Comparison of ENCODE assay signal across 8 mouse cellular contexts in genomic region chr8:121334495-121335424, GRCm38 (mm10).
DNase-seq lines count a peak whose midpoint lies in the region; ATAC-seq and TF ChIP-seq lines count a peak whose summit lies in the region.

No protein-coding gene starts in this region.

- peak; percentile 22 for DNase-seq in gastrocnemius, postnatal 25 days
- DNase-seq in gastrocnemius, adult 8-10 months (ENCODE audit: low spot score in 2 of 2), result no peak
- DNase-seq in forebrain, postnatal 0 days, result peak; percentile 22
- peak; percentile 54 for DNase-seq in hindbrain, postnatal 0 days (ENCODE audit: low spot score)
- DNase-seq in liver, postnatal 0 days, result no peak
- DNase-seq in natural killer cell, adult 2 months (ENCODE audit: low spot score in 2 of 2), result no peak
- DNase-seq in gastrocnemius, postnatal 4 days (ENCODE audit: low spot score in 2 of 2), result no peak
- DNase-seq in gastrocnemius, postnatal 10 days, result no peak

- no peak overlapping the region for H3K27ac ChIP-seq in forebrain, postnatal 0 days (ENCODE audit: low read depth, low read length)
- H3K27ac ChIP-seq in hindbrain, postnatal 0 days, result peak overlapping the region; percentile 45
- no peak overlapping the region for H3K27ac ChIP-seq in liver, postnatal 0 days (ENCODE audit: low read depth)

- H3K4me3 ChIP-seq in forebrain, postnatal 0 days (ENCODE audit: low read depth, low read length), result no peak overlapping the region
- H3K4me3 ChIP-seq in hindbrain, postnatal 0 days (ENCODE audit: low read length), result no peak overlapping the region
- no peak overlapping the region for H3K4me3 ChIP-seq in liver, postnatal 0 days (ENCODE audit: low read depth, low read length)

- H3K4me1 ChIP-seq in forebrain, postnatal 0 days (ENCODE audit: insufficient read depth), result no peaks in the 10 kb centered on the region
- H3K4me1 ChIP-seq in hindbrain, postnatal 0 days (ENCODE audit: insufficient read depth, low read length), result no peaks in the 10 kb centered on the region
- H3K4me1 ChIP-seq in liver, postnatal 0 days (ENCODE audit: insufficient read depth), result no peaks in the 10 kb centered on the region

- WGBS in forebrain, postnatal 0 days, result 55% methylated on average over 33 of the region's 33 CpGs
- 48% methylated on average over 33 of the region's 33 CpGs for WGBS in hindbrain, postnatal 0 days
- WGBS in liver, postnatal 0 days (ENCODE audit: insufficient replicate concordance), result 18% methylated on average over 33 of the region's 33 CpGs

- TF ChIP-seq EP300 in liver, postnatal 0 days (IDR thresholded peaks at IDR 0.05; ENCODE audit: low read depth), result no peak

- H3K4me2 ChIP-seq in forebrain, postnatal 0 days (ENCODE audit: low read depth), result no peak overlapping the region
- H3K4me2 ChIP-seq in hindbrain, postnatal 0 days (ENCODE audit: low read depth, low read length), result no peak overlapping the region
- no peak overlapping the region for H3K4me2 ChIP-seq in liver, postnatal 0 days (ENCODE audit: low read depth, low read length)

- no peaks in the 10 kb centered on the region for H3K36me3 ChIP-seq in forebrain, postnatal 0 days (ENCODE audit: insufficient read depth)
- no peaks in the 10 kb centered on the region for H3K36me3 ChIP-seq in hindbrain, postnatal 0 days (ENCODE audit: insufficient read depth, low read length)
- no peaks in the 10 kb centered on the region for H3K36me3 ChIP-seq in liver, postnatal 0 days (replicated peaks; ENCODE audit: insufficient read depth, low read length)

- no peak overlapping the region for H3K9ac ChIP-seq in forebrain, postnatal 0 days
- H3K9ac ChIP-seq in hindbrain, postnatal 0 days (replicated peaks; ENCODE audit: low read length), result no peak overlapping the region
- H3K9ac ChIP-seq in liver, postnatal 0 days (replicated peaks), result no peak overlapping the region

- TF ChIP-seq CTCF in forebrain, postnatal 0 days (IDR thresholded peaks at IDR 0.05; ENCODE audit: low read depth), result no peak
- no peak for TF ChIP-seq CTCF in hindbrain, postnatal 0 days (IDR thresholded peaks at IDR 0.05; ENCODE audit: low read depth)
- no peak for TF ChIP-seq CTCF in liver, postnatal 0 days (IDR thresholded peaks at IDR 0.05; ENCODE audit: low read depth)

- H3K27me3 ChIP-seq in forebrain, postnatal 0 days (ENCODE audit: insufficient read depth, low read length), result no peaks in the 10 kb centered on the region
- no peaks in the 10 kb centered on the region for H3K27me3 ChIP-seq in hindbrain, postnatal 0 days (ENCODE audit: insufficient read depth, low read length)
- 0 out of 2 replicates have a peak, but pooled peaks cover 4% of the 10 kb centered on the region for H3K27me3 ChIP-seq in liver, postnatal 0 days (ENCODE audit: insufficient read depth, low read length)

- peak; percentile 69 for ATAC-seq in forebrain, postnatal 0 days
- ATAC-seq in hindbrain, postnatal 0 days, result peak; percentile 74
- peak; percentile 23; the same call in 1 of the 2 replicates for ATAC-seq in liver, postnatal 0 days

- H3K9me3 ChIP-seq in forebrain, postnatal 0 days (ENCODE audit: low read length), result no peaks in the 10 kb centered on the region
- H3K9me3 ChIP-seq in hindbrain, postnatal 0 days (ENCODE audit: low read length), result no peaks in the 10 kb centered on the region
- H3K9me3 ChIP-seq in liver, postnatal 0 days (ENCODE audit: low read length), result no peaks in the 10 kb centered on the region

Comparison
In these comparisons a context has a peak if more than half of its experiments do, and no peak if none do; other contexts are left out.
1. DNase-seq: peak in gastrocnemius, postnatal 25 days (single experiment), forebrain, postnatal 0 days (single experiment) and hindbrain, postnatal 0 days (single experiment); none in gastrocnemius, adult 8-10 months (0 of 2), liver, postnatal 0 days (single experiment), natural killer cell, adult 2 months (0 of 2), gastrocnemius, postnatal 4 days (0 of 2) and gastrocnemius, postnatal 10 days (single experiment).
2. ATAC-seq: peak in every context shown above with its lines; median percentile 74 in hindbrain, postnatal 0 days; 69 in forebrain, postnatal 0 days; 23 in liver, postnatal 0 days.